Mouse (Mus musculus) E14TG2a.4 (cell line): ENCODE results near the gene B130006D01Rik.

Experiments
- CTCF ChIP-seq: conservative IDR thresholded peaks from 2 replicates; pipeline ENCODE4 v1.5.1; 2014; ENCODE audit warnings: low read length
- NANOG ChIP-seq: IDR thresholded peaks from 2 replicates; pipeline ENCODE4 v1.6.1; 2014; ENCODE audit warnings: borderline replicate concordance, low read length, mixed read lengths
- POU5F1 ChIP-seq: IDR thresholded peaks from 2 replicates; pipeline ENCODE4 v1.6.1; 2014; ENCODE audit warnings: low read length, borderline replicate concordance

- no peak for TF ChIP-seq CTCF
- no peak for TF ChIP-seq NANOG
- no peak for TF ChIP-seq POU5F1
Measured at GRCm38 (mm10) chr11:95762996-95763395, 39.6 kb downstream of the B130006D01Rik start.
